Mouse (Mus musculus): Measurements from ENCODE around the gene Gm10382.

DNA sequence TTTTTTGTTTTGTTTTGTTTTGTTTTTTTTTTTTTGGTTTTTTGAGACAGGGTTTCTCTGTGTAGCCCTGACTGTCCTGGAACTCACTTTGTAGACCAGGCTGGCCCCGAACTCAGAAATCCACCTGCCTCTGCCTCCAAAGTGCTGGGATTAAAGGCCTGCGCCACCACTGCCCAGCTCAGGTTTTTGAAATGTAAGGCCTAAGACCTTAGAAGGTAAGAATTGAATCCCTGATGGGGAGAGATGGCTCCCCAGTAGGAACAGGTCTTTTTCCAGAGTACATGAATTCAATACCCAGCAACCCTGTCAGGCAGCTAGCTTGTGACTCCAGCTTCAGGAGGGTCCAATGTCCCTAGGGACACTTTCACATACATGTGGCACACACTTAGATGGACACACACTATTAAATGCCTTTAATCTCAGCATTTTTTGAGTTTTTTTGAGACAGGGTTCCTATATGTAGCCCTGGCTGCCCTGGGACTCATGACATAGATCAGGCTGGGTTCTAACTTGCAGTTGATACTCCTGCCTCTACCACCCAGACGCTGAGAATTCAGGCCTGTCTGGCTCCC lies 1.9 kb downstream of the Gm10382 start:
- TF ChIP-seq CTCF (IDR thresholded peaks at IDR 0.05; ENCODE audit: low read depth): no peak
- no peak for TF ChIP-seq EP300 (IDR thresholded peaks at IDR 0.05; ENCODE audit: low read depth)

All from liver, postnatal 0 days (tissue).